Comparison of ENCODE assay signal across 9 mouse cellular contexts in genomic region chr11:32348433-32349283, GRCm38 (mm10). TPM values are rescaled to one million over a fixed set of nuclear protein-coding genes. Genes with fewer than 3 reads are reported as not detected.
DNase-seq lines count a peak whose midpoint lies in the region; ATAC-seq and TF ChIP-seq lines count a peak whose summit lies in the region.
"Had no signal": no experiment of that assay in that cellular context is flagged by ENCODE, and none has a peak within 500 bp of the region (broad histone marks: within the 10 kb centered on the region; RNA-seq: fewer than 3 reads in every experiment).

No protein-coding gene starts in this region.

- TF ChIP-seq POLR2A in MEL (IDR thresholded peaks at IDR 0.05; ENCODE audit: control insufficient read depth in 1 of 2, insufficient read depth in 1 of 2, low read depth in 1 of 2, low read length in 2 of 2, poor library complexity in 1 of 2): no peak; a peak in 1 of 4 replicates

- no peak for TF ChIP-seq CTCF in MEL (IDR thresholded peaks at IDR 0.05 in 2 of 3, conservative IDR thresholded peaks at IDR 0.05 in 1 of 3; ENCODE audit: control insufficient read depth in 1 of 3, insufficient read depth in 1 of 3, low read depth in 2 of 3, low read length in 3 of 3, poor library complexity in 1 of 3, severe bottlenecking in 1 of 3)

- peaks cover 42% of the 10 kb centered on the region for H3K4me1 ChIP-seq in heart, embryonic 12.5 days (replicated peaks)
- peaks cover 0 to 19% of the 10 kb centered on the region in 2 experiments; a peak in 3 of 4 replicates for H3K4me1 ChIP-seq in MEL (ENCODE audit: control insufficient read depth in 1 of 2, insufficient read depth in 2 of 2, low read length in 2 of 2)
- H3K4me1 ChIP-seq in heart, embryonic 16.5 days (ENCODE audit: control insufficient read depth, insufficient read depth, low read length): peaks cover 12% of the 10 kb centered on the region
- H3K4me1 ChIP-seq in midbrain, embryonic 11.5 days (ENCODE audit: control insufficient read depth, insufficient read depth, low read length): peaks cover 23% of the 10 kb centered on the region

- peak overlapping the region; percentile 97 for H3K9ac ChIP-seq in heart, embryonic 12.5 days
- peak overlapping the region; percentile 92 for H3K9ac ChIP-seq in MEL (ENCODE audit: control insufficient read depth, low read depth, low read length, poor library complexity, severe bottlenecking)
- peak overlapping the region; percentile 89 for H3K9ac ChIP-seq in heart, embryonic 16.5 days (ENCODE audit: low read length)
- peak overlapping the region; percentile 98 for H3K9ac ChIP-seq in midbrain, embryonic 11.5 days (ENCODE audit: low read length)

- H3K36me3 ChIP-seq in heart, embryonic 12.5 days: peaks cover 8% of the 10 kb centered on the region; the same call in 1 of the 2 replicates
- H3K36me3 ChIP-seq in MEL (ENCODE audit: control insufficient read depth in 1 of 2, insufficient read depth in 2 of 2, low read length in 2 of 2): peaks cover 0 to 13% of the 10 kb centered on the region in 2 experiments; a peak in 2 of 4 replicates
- peaks cover 4% of the 10 kb centered on the region; the same call in 1 of the 2 replicates for H3K36me3 ChIP-seq in heart, embryonic 16.5 days (ENCODE audit: control insufficient read depth, insufficient read depth)
- H3K36me3 ChIP-seq in midbrain, embryonic 11.5 days (ENCODE audit: control insufficient read depth, insufficient read depth, low read length): no peaks in the 10 kb centered on the region
- H3K36me3 ChIP-seq: G1E had no signal

- 31% methylated on average over 9 of the region's 9 CpGs for WGBS in heart, embryonic 12.5 days
- 33% methylated on average over 9 of the region's 9 CpGs for WGBS in heart, embryonic 16.5 days
- 21% methylated on average over 9 of the region's 9 CpGs for WGBS in midbrain, embryonic 11.5 days

- peaks cover 14% of the 10 kb centered on the region for H3K79me2 ChIP-seq in MEL (ENCODE audit: control insufficient read depth, insufficient read depth, low read length, poor library complexity)

- TF ChIP-seq EP300 in MEL (IDR thresholded peaks at IDR 0.05; ENCODE audit: low read depth in 1 of 2, low read length in 2 of 2): no peak

- no peak for ATAC-seq in heart, embryonic 12.5 days (ENCODE audit: insufficient number of reproducible peaks, low FRiP score)
- no peak for ATAC-seq in heart, embryonic 16.5 days (replicated peaks; ENCODE audit: extremely low read depth, insufficient read depth, low FRiP score)
- ATAC-seq in midbrain, embryonic 11.5 days (ENCODE audit: low FRiP score): peak; percentile 26; the same call in 1 of the 2 replicates

- H3K4me2 ChIP-seq in heart, embryonic 12.5 days: peak overlapping the region; percentile 92
- H3K4me2 ChIP-seq in heart, embryonic 16.5 days (ENCODE audit: low read depth, low read length): peak overlapping the region; percentile 74
- H3K4me2 ChIP-seq in midbrain, embryonic 11.5 days: peak overlapping the region; percentile 88

- peak overlapping the region; percentile 69 for H3K27ac ChIP-seq in heart, embryonic 12.5 days (ENCODE audit: poor library complexity, severe bottlenecking)
- peak overlapping the region; percentile 84 for H3K27ac ChIP-seq in MEL (ENCODE audit: control insufficient read depth, low read depth, low read length)
- peak overlapping the region; percentile 75 for H3K27ac ChIP-seq in heart, embryonic 16.5 days (ENCODE audit: low read length)
- peak overlapping the region; percentile 68 for H3K27ac ChIP-seq in midbrain, embryonic 11.5 days (ENCODE audit: low read depth, low read length)

- TF ChIP-seq RAD21 in MEL (IDR thresholded peaks at IDR 0.05; ENCODE audit: low read depth, low read length): no peak

- no peaks in the 10 kb centered on the region for H3K27me3 ChIP-seq in heart, embryonic 12.5 days (replicated peaks)
- H3K27me3 ChIP-seq in MEL (ENCODE audit: control insufficient read depth in 1 of 2, insufficient read depth in 2 of 2, low read length in 2 of 2): peaks cover 2% of the 10 kb centered on the region in 2 experiments; a peak in 1 of 4 replicates
- H3K27me3 ChIP-seq in heart, embryonic 16.5 days (ENCODE audit: control insufficient read depth, insufficient read depth, low read length): no peaks in the 10 kb centered on the region
- no peaks in the 10 kb centered on the region for H3K27me3 ChIP-seq in midbrain, embryonic 11.5 days (ENCODE audit: control insufficient read depth, insufficient read depth, low read length)

- DNase-seq in heart, adult 8-10 months (ENCODE audit: low spot score): no peak
- peak; percentile 61 for DNase-seq in MEL (ENCODE audit: low read depth, low spot score)
- peak; percentile 95 for DNase-seq in midbrain, embryonic 11.5 days (ENCODE audit: low spot score, missing footprints)
- no peak for DNase-seq in adrenal gland, postnatal 4 days (ENCODE audit: low spot score in 2 of 2)
- no peak for DNase-seq in adrenal gland, postnatal 14 days
- no peak for DNase-seq in right cerebral cortex, postnatal 10 days (ENCODE audit: low spot score in 2 of 2)

- H3K9me3 ChIP-seq in heart, embryonic 12.5 days (replicated peaks): no peaks in the 10 kb centered on the region
- no peaks in the 10 kb centered on the region for H3K9me3 ChIP-seq in MEL (replicated peaks; ENCODE audit: insufficient read depth, low read length)
- no peaks in the 10 kb centered on the region for H3K9me3 ChIP-seq in heart, embryonic 16.5 days (replicated peaks; ENCODE audit: control insufficient read depth, low read length)
- H3K9me3 ChIP-seq in midbrain, embryonic 11.5 days (ENCODE audit: control insufficient read depth, low read length): no peaks in the 10 kb centered on the region
- H3K9me3 ChIP-seq: G1E had no signal

- peak overlapping the region; percentile 81 for H3K4me3 ChIP-seq in heart, embryonic 12.5 days
- peak overlapping the region; percentile 86 to 98 for H3K4me3 ChIP-seq in MEL (ENCODE audit: control insufficient read depth in 1 of 2, insufficient read depth in 1 of 2, low read depth in 2 of 2, low read length in 2 of 2)
- peak overlapping the region; percentile 67 for H3K4me3 ChIP-seq in heart, embryonic 16.5 days (ENCODE audit: low read length)
- H3K4me3 ChIP-seq in midbrain, embryonic 11.5 days (ENCODE audit: low read depth, low read length): peak overlapping the region; percentile 87

TF ChIP-seq in MEL, 35 proteins besides CTCF, POLR2A, EP300 and RAD21:
- TF ChIP-seq JUND (IDR thresholded peaks at IDR 0.05; ENCODE audit: low read depth, low read length) (no peak), TBP (IDR thresholded peaks at IDR 0.05; ENCODE audit: low read depth, low read length) (0 out of 2 replicates have a peak, but pooled peaks have one; percentile 16), UBTF (IDR thresholded peaks at IDR 0.05; ENCODE audit: borderline replicate concordance, insufficient read depth, low read depth, low read length) (0 out of 2 replicates have a peak, but pooled peaks have one; percentile 27), SMC3 (IDR thresholded peaks at IDR 0.05; ENCODE audit: low read depth, low read length) (no peak)

RNA-seq across cellular contexts. Expression of gene Sh3pxd2b, which starts 1.0 kb away (rescaled TPM):
- 16.5 and 17.6 TPM in 2 replicates for polyA plus RNA-seq in heart, embryonic 12.5 days (2016; fragmentation: Nextera tagmentation; extraction: Ambion mirVana)
- 1 to 10 TPM; 2.3 to 4.9 (median 3.3) TPM for total RNA-seq in heart, adult 8-10 months (2022)
- 9.6 and 10.0 TPM in 2 replicates for total RNA-seq in MEL (2012; rRNA removed)
- polyA plus RNA-seq in MEL (2012; ENCODE audit: insufficient read depth in 1 of 2, insufficient read length in 2 of 2, low read depth in 1 of 2, low replicate concordance in 2 of 2, missing spikeins in 1 of 2): 10 to 100 TPM in 1 of 2 experiments, not detected in 1; 17.0 TPM
- polyA plus RNA-seq in heart, embryonic 16.5 days (2015; fragmentation: Nextera tagmentation; extraction: Ambion mirVana): 10.0 and 10.9 TPM in 2 replicates
- 21.4 and 23.2 TPM in 2 replicates for polyA plus RNA-seq in midbrain, embryonic 11.5 days (2014; fragmentation: Nextera tagmentation; extraction: Ambion mirVana)
- total RNA-seq in adrenal gland, postnatal 4 days (2021): 10 to 100 TPM; 23.4 to 29.2 TPM
- 8.9 and 11.1 TPM in 2 replicates for total RNA-seq in adrenal gland, postnatal 14 days (2021)
- polyA plus RNA-seq: G1E had no signal

RNA-seq across cellular contexts. Expression of gene Hbq1a, which starts 48.8 kb away (rescaled TPM):
- polyA plus RNA-seq in heart, embryonic 12.5 days (2016; fragmentation: Nextera tagmentation; extraction: Ambion mirVana): 2.5 and 2.8 TPM in 2 replicates
- under 1 TPM in 1 of 4 experiments, not detected in 3; 0.83 TPM for total RNA-seq in heart, adult 8-10 months (2022)
- 0.46 TPM in 1 of 2 replicates, not detected in the other for total RNA-seq in MEL (2012; rRNA removed)
- polyA plus RNA-seq in MEL (2012; ENCODE audit: insufficient read depth in 1 of 2, insufficient read length in 2 of 2, low read depth in 1 of 2, low replicate concordance in 2 of 2, missing spikeins in 1 of 2): under 1 TPM in 1 of 2 experiments, not detected in 1; 0.29 TPM
- 1.6 and 2.8 TPM in 2 replicates for polyA plus RNA-seq in heart, embryonic 16.5 days (2015; fragmentation: Nextera tagmentation; extraction: Ambion mirVana)
- polyA plus RNA-seq in midbrain, embryonic 11.5 days (2014; fragmentation: Nextera tagmentation; extraction: Ambion mirVana): 0.30 and 0.77 TPM in 2 replicates
- total RNA-seq in adrenal gland, postnatal 4 days (2021): 1 to 10 TPM in 1 of 2 experiments, not detected in 1; 1.5 TPM
- 1.0 TPM in 1 of 2 replicates, not detected in the other for total RNA-seq in adrenal gland, postnatal 14 days (2021)
- total RNA-seq: G1E had no signal
- polyA plus RNA-seq: G1E had no signal

RNA-seq across cellular contexts. Expression of gene Hba-a2, which starts 52.4 kb away (rescaled TPM):
- polyA plus RNA-seq in heart, embryonic 12.5 days (2016; fragmentation: Nextera tagmentation; extraction: Ambion mirVana): 25,253 and 27,825 TPM in 2 replicates
- 1,000 to 10,000 TPM; 1,411 to 8,978 (median 2,103) TPM for total RNA-seq in heart, adult 8-10 months (2022)
- 130 and 202 TPM in 2 replicates for total RNA-seq in MEL (2012; rRNA removed)
- 100 to 1,000 TPM; 313 to 432 TPM for polyA plus RNA-seq in MEL (2012; ENCODE audit: insufficient read depth in 1 of 2, insufficient read length in 2 of 2, low read depth in 1 of 2, low replicate concordance in 2 of 2, missing spikeins in 1 of 2)
- polyA plus RNA-seq in heart, embryonic 16.5 days (2015; fragmentation: Nextera tagmentation; extraction: Ambion mirVana): 36,578 and 41,568 TPM in 2 replicates
- 5,591 and 5,690 TPM in 2 replicates for polyA plus RNA-seq in midbrain, embryonic 11.5 days (2014; fragmentation: Nextera tagmentation; extraction: Ambion mirVana)
- total RNA-seq in adrenal gland, postnatal 4 days (2021): 1,000 to 10,000 TPM; 3,034 to 3,470 TPM
- 8,335 and 10,867 TPM in 2 replicates for total RNA-seq in adrenal gland, postnatal 14 days (2021)

Comparison
In these comparisons a context has a peak if more than half of its experiments do, and no peak if none do; other contexts are left out.
1. DNase-seq: peak in MEL (single experiment) and midbrain, embryonic 11.5 days (single experiment); none in heart, adult 8-10 months (single experiment), adrenal gland, postnatal 4 days (0 of 2), adrenal gland, postnatal 14 days (single experiment) and right cerebral cortex, postnatal 10 days (0 of 2).
2. Peak in every context shown above with its lines, with median percentiles within 50 percentile points of each other: H3K27ac ChIP-seq, H3K4me2 ChIP-seq, H3K4me3 ChIP-seq and H3K9ac ChIP-seq.